Mouse (Mus musculus): Measurements from ENCODE around the gene Sfn. TPM values are rescaled to one million over a fixed set of nuclear protein-coding genes. Genes with fewer than 3 reads are reported as not detected.

The Sfn gene
- polyA plus RNA-seq, 1 experiment from 2014 or later: 0.40 TPM

- DNase-seq (peak; percentile 89), ATAC-seq (peak; percentile 95)
- H3K27ac ChIP-seq (ENCODE audit: low read depth): no peak overlapping the region
- WGBS (ENCODE audit: insufficient replicate concordance): under 1% methylated on average over 46 of the region's 50 CpGs
- peak overlapping the region; percentile 81 for H3K4me2 ChIP-seq (ENCODE audit: low read depth, low read length)
- H3K9ac ChIP-seq (replicated peaks): peak overlapping the region; percentile 41
- peak; percentile 8; the same call in 1 of the 2 replicates for TF ChIP-seq CTCF (IDR thresholded peaks at IDR 0.05; ENCODE audit: low read depth)
- TF ChIP-seq EP300 (IDR thresholded peaks at IDR 0.05; ENCODE audit: low read depth): no peak
- H3K36me3 ChIP-seq (replicated peaks; ENCODE audit: insufficient read depth, low read length): peaks cover 8% of the 10 kb centered on the region
- peaks cover 18% of the 10 kb centered on the region for H3K4me1 ChIP-seq (ENCODE audit: insufficient read depth)
- H3K27me3 ChIP-seq (ENCODE audit: insufficient read depth, low read length): peaks cover 22% of the 10 kb centered on the region
- H3K9me3 ChIP-seq (ENCODE audit: low read length): no peaks in the 10 kb centered on the region
- H3K4me3 ChIP-seq (ENCODE audit: low read depth, low read length): peak overlapping the region; percentile 54
These were observed 2.3 kb downstream of the Sfn start for GRCm38 (mm10) chr4:133599571-133600073.

- DNase-seq (no peak), ATAC-seq (no peak)
- Histone ChIP-seq H3K4me2 (ENCODE audit: low read depth, low read length) (peak overlapping the region; percentile 81), H3K4me3 (ENCODE audit: low read depth, low read length) (peak overlapping the region; percentile 54), H3K4me1 (ENCODE audit: insufficient read depth) (peaks cover 18% of the 10 kb centered on the region), H3K27me3 (ENCODE audit: insufficient read depth, low read length) (peaks cover 22% of the 10 kb centered on the region), H3K9ac (replicated peaks) (peak overlapping the region; percentile 41), H3K27ac (ENCODE audit: low read depth) (no peak overlapping the region), H3K9me3 (ENCODE audit: low read length) (no peaks in the 10 kb centered on the region), H3K36me3 (replicated peaks; ENCODE audit: insufficient read depth, low read length) (peaks cover 6% of the 10 kb centered on the region)
- WGBS (ENCODE audit: insufficient replicate concordance): 16% methylated on average over 7 of the region's 7 CpGs
- TF ChIP-seq CTCF (IDR thresholded peaks at IDR 0.05; ENCODE audit: low read depth) (no peak), EP300 (IDR thresholded peaks at IDR 0.05; ENCODE audit: low read depth) (no peak)
These were observed 2.9 kb downstream of the Sfn start for GRCm38 (mm10) chr4:133599116-133599515.

- DNase-seq (no peak), ATAC-seq (no peak)
- H3K27ac ChIP-seq (ENCODE audit: low read depth): no peak overlapping the region
- H3K9me3 ChIP-seq (ENCODE audit: low read length): no peaks in the 10 kb centered on the region
- H3K4me1 ChIP-seq (ENCODE audit: insufficient read depth): peaks cover 18% of the 10 kb centered on the region
- no peak overlapping the region for H3K4me3 ChIP-seq (ENCODE audit: low read depth, low read length)
- peak overlapping the region; percentile 81 for H3K4me2 ChIP-seq (ENCODE audit: low read depth, low read length)
- peaks cover under 1% of the 10 kb centered on the region; the same call in 1 of the 2 replicates for H3K36me3 ChIP-seq (replicated peaks; ENCODE audit: insufficient read depth, low read length)
- H3K27me3 ChIP-seq (ENCODE audit: insufficient read depth, low read length): peaks cover 22% of the 10 kb centered on the region
- H3K9ac ChIP-seq (replicated peaks): no peak overlapping the region
- TF ChIP-seq CTCF (IDR thresholded peaks at IDR 0.05; ENCODE audit: low read depth) (no peak), EP300 (IDR thresholded peaks at IDR 0.05; ENCODE audit: low read depth) (no peak)
- WGBS (ENCODE audit: insufficient replicate concordance): 34% methylated on average over 4 of the region's 4 CpGs
These were observed 3.4 kb downstream of the Sfn start for GRCm38 (mm10) chr4:133598616-133599015.

GRCm38 (mm10) chr4:133596084-133596483, 5.9 kb downstream of the Sfn start:
- Histone ChIP-seq H3K4me2 (ENCODE audit: low read depth, low read length) (no peak overlapping the region), H3K27me3 (ENCODE audit: insufficient read depth, low read length) (peaks cover 9% of the 10 kb centered on the region), H3K4me3 (ENCODE audit: low read depth, low read length) (no peak overlapping the region), H3K4me1 (ENCODE audit: insufficient read depth) (peaks cover 13% of the 10 kb centered on the region), H3K9me3 (ENCODE audit: low read length) (no peaks in the 10 kb centered on the region), H3K27ac (ENCODE audit: low read depth) (no peak overlapping the region), H3K36me3 (replicated peaks; ENCODE audit: insufficient read depth, low read length) (peaks cover 7% of the 10 kb centered on the region; the same call in 1 of the 2 replicates), H3K9ac (replicated peaks) (no peak overlapping the region)
- WGBS (ENCODE audit: insufficient replicate concordance): 59% methylated on average over 6 of the region's 6 CpGs
- no peak for DNase-seq
- no peak for ATAC-seq
- no peak for TF ChIP-seq CTCF (IDR thresholded peaks at IDR 0.05; ENCODE audit: low read depth)
- TF ChIP-seq EP300 (IDR thresholded peaks at IDR 0.05; ENCODE audit: low read depth): no peak

GRCm38 (mm10) chr4:133595538-133595937, 6.4 kb downstream of the Sfn start:
- H3K27me3 ChIP-seq (ENCODE audit: insufficient read depth, low read length): peaks cover 9% of the 10 kb centered on the region
- ATAC-seq (no peak), DNase-seq (no peak)
- H3K4me1 ChIP-seq (ENCODE audit: insufficient read depth): peaks cover 13% of the 10 kb centered on the region
- no peak overlapping the region for H3K9ac ChIP-seq (replicated peaks)
- TF ChIP-seq CTCF (IDR thresholded peaks at IDR 0.05; ENCODE audit: low read depth) (no peak), EP300 (IDR thresholded peaks at IDR 0.05; ENCODE audit: low read depth) (no peak)
- 47% methylated on average over 7 of the region's 7 CpGs for WGBS (ENCODE audit: insufficient replicate concordance)
- H3K36me3 ChIP-seq (replicated peaks; ENCODE audit: insufficient read depth, low read length): peaks cover 12% of the 10 kb centered on the region
- no peak overlapping the region for H3K4me2 ChIP-seq (ENCODE audit: low read depth, low read length)
- H3K4me3 ChIP-seq (ENCODE audit: low read depth, low read length): no peak overlapping the region
- no peak overlapping the region for H3K27ac ChIP-seq (ENCODE audit: low read depth)
- H3K9me3 ChIP-seq (ENCODE audit: low read length): no peaks in the 10 kb centered on the region

- no peak overlapping the region for H3K4me3 ChIP-seq (ENCODE audit: low read depth, low read length)
- H3K9me3 ChIP-seq (ENCODE audit: low read length): no peaks in the 10 kb centered on the region
- 27% methylated on average over 7 of the region's 7 CpGs for WGBS (ENCODE audit: insufficient replicate concordance)
- peak; percentile 83 for DNase-seq
- ATAC-seq: peak; percentile 47; the same call in 1 of the 2 replicates
- H3K27ac ChIP-seq (ENCODE audit: low read depth): no peak overlapping the region
- H3K36me3 ChIP-seq (replicated peaks; ENCODE audit: insufficient read depth, low read length): peaks cover 35% of the 10 kb centered on the region
- TF ChIP-seq EP300 (IDR thresholded peaks at IDR 0.05; ENCODE audit: low read depth) (no peak), CTCF (IDR thresholded peaks at IDR 0.05; ENCODE audit: low read depth) (peak; percentile 95)
- H3K4me2 ChIP-seq (ENCODE audit: low read depth, low read length): no peak overlapping the region
- H3K4me1 ChIP-seq (ENCODE audit: insufficient read depth): no peaks in the 10 kb centered on the region; the same call in 1 of the 2 replicates
- no peak overlapping the region for H3K9ac ChIP-seq (replicated peaks)
- no peaks in the 10 kb centered on the region for H3K27me3 ChIP-seq (ENCODE audit: insufficient read depth, low read length)
These were observed 9.4 kb downstream of the Sfn start for GRCm38 (mm10) chr4:133592570-133592969.

Measured in liver, postnatal 0 days (tissue).